Mouse (Mus musculus) ES-E14 (cell line): ENCODE measurements around the gene Dnhd1.

ENCODE experiments used
- HCFC1 ChIP-seq: IDR thresholded peaks from 2 replicates; pipeline ENCODE4 v1.6.1; 2012; ENCODE audit warnings: low read length, inconsistent platforms, borderline replicate concordance; ENCODE audit not compliant: insufficient read depth
- ZC3H11A ChIP-seq: IDR thresholded peaks from 2 replicates; pipeline ENCODE4 v1.6.1; 2012; ENCODE audit warnings: low read depth, mild to moderate bottlenecking, inconsistent platforms, low read length, borderline replicate concordance
- ZNF384 ChIP-seq: IDR thresholded peaks from 2 replicates; pipeline ENCODE4 v1.6.1; 2012; ENCODE audit warnings: low read depth, low read length, inconsistent platforms

- TF ChIP-seq ZNF384 (peak; percentile 46; the same call in 1 of the 2 replicates), ZC3H11A (no peak), HCFC1 (no peak)
Measured at GRCm38 (mm10) chr7:105632551-105632972, 18.1 kb upstream of the Dnhd1 start.
